Mouse (Mus musculus) thymus, adult 2 months (tissue): Measurements from ENCODE around the gene Olfr601.

ENCODE experiments used
- CTCF ChIP-seq: fragments of 200-500 bp; IDR thresholded peaks from 2 replicates; pipeline ENCODE4 v1.5.1; 2012; ENCODE audit warnings: mild to moderate bottlenecking, control low read depth, low read length, moderate library complexity, borderline replicate concordance; ENCODE audit not compliant: control insufficient read depth, poor library complexity, insufficient read depth; ENCODE audit errors: extremely low read depth
- POLR2A ChIP-seq: fragments of 200-500 bp; IDR thresholded peaks from 2 replicates; pipeline ENCODE4 v1.6.1; 2012; ENCODE audit warnings: mild to moderate bottlenecking, low read length, control low read depth, moderate library complexity; ENCODE audit not compliant: control insufficient read depth, poor library complexity, insufficient read depth; ENCODE audit errors: extremely low read depth

- TF ChIP-seq POLR2A (no peak), CTCF (no peak)
Observed at GRCm38 (mm10) chr7:103362555-103362954, at the start of gene Olfr601.
